Mouse (Mus musculus) bone marrow, adult 2 months (tissue): ENCODE measurements around the gene S100pbp.

Experiments
- CTCF ChIP-seq: fragments of 200-500 bp; IDR thresholded peaks from 2 replicates; pipeline ENCODE4 v1.5.1; 2011; ENCODE audit warnings: low read length, control low read depth; ENCODE audit not compliant: control insufficient read depth, insufficient read depth
- POLR2A ChIP-seq: fragments of 200-500 bp; IDR thresholded peaks from 2 replicates; pipeline ENCODE4 v1.6.1; 2011; ENCODE audit warnings: low read depth, mild to moderate bottlenecking, control low read depth, low read length, borderline replicate concordance; ENCODE audit not compliant: control insufficient read depth

- TF ChIP-seq POLR2A (no peak), CTCF (peak; percentile 88)
Measured at GRCm38 (mm10) chr4:129113083-129113988, 76.2 kb downstream of the S100pbp start.
